Mouse (Mus musculus) adrenal gland, postnatal 14 days (tissue): ENCODE measurements around the gene Phyhd1. TPM values are rescaled to one million over a fixed set of nuclear protein-coding genes. Genes with fewer than 3 reads are reported as not detected.

Experiments
- DNase-seq: peaks from one replicate; pipeline ENCODE4 v3.0.0; 2021; ENCODE audit warnings: mixed read lengths
- long read RNA-seq, 2 experiments: library from polyadenylated mRNA; stranded (forward); transcript quantifications; one replicate each; pipeline ENCODE4 v2.0.0; 2021
- total RNA-seq: library from RNA; stranded (reverse); gene quantifications from 2 replicates; pipeline ENCODE4 v1.2.3, GENCODE M21; 2021

Gene Phyhd1
- 19.8 and 20.4 TPM in 2 replicates for total RNA-seq
- long read RNA-seq, experiment 1, partial matches to known transcripts: 1 of 6 reads
- long read RNA-seq, experiment 1, other reads (novel, unspliced or antisense): 3 of 6 reads
- long read RNA-seq, experiment 2, partial matches to known transcripts: 6 of 12 reads
- long read RNA-seq, experiment 2, other reads (novel, unspliced or antisense): 4 of 12 reads

GRCm38 (mm10) chr2:30265767-30266253 is at the start of gene Phyhd1:
TSS of gene Phyhd1 (plus strand) at chr2:30266203.
- peak; percentile 86 for DNase-seq

DNA sequence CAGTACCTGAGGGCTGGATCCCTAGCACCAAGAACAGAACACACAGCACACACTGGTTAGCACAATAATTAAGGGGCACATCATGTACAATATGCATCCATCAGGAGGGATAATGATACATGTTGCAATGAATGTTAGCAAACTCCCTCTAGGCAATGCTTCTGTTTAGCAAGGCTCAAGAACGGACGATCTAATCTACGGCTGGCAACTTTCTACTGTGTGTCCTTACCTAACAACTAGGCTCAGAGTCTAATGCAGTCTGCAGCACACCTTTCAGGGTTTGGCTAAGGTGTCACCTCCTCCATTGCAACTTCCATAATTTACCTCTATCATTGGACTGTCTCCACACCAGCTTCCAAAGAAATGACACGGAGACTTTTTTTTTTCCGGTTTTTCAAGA is 49.7 kb upstream of the Phyhd1 start:
- DNase-seq: no peak

DNA sequence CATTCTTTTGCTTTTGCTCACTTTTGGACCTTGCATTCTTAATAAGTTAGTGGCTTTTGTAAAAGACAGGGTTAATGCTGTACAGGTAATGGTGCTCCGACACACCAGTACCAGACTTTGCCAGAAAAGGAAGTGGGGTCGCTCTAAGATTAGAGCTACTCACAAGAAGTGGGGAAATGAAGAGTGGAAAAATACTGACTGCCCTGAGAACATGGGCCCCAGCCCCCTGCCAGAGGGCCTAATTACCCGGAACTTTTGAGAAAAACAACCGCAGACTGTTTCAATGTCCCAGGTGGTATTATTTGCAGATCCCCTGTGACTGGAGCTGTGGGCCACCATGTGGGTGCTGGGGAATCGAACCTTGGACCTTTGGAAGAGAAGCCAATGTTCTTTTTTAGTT is 30.4 kb upstream of the Phyhd1 start:
- peak; percentile 2 for DNase-seq

DNA sequence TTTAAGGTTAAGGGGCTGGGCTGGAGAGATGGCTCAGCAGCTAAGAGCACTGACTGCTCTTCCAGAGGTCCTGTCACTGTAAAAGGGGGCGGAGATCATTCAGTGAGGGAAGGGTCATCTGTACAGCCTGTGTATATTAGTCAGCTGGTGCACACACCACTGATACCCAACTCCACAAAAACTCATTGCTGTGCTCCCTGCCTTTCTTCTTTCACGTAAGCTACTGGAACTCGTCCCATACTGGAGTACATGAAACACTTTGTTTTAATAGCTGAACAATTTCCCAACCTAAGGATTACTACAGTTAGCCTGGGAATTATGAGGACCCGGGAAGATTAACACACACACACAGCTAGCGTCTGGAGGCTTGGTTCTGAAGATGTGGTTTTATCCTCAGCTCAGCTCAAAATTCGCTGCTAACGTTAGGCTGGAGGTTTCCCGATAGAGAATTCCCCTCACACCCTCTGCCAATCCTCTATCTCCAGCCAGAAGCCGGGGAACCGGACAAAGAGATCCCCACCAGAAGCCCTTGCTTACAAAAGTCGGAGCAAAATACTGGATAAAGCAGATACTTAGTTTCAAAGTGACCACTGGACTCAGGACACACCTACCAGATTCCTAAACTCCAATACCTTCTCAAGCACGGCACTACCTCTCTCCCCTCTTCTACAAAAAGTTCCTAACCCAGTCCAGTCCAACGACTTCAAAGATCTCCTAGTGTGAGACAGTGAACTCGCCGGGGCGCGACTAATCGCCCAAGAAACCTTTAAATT is 29.4 kb upstream of the Phyhd1 start:
- peak; percentile 29 for DNase-seq

- peak; percentile 100 for DNase-seq
These were observed 28.7 kb upstream of the Phyhd1 start, which contains the start of gene Lrrc8a for GRCm38 (mm10) chr2:30237199-30237880. TSS of gene Lrrc8a (plus strand) at chr2:30237715.

- DNase-seq: peak; percentile 88
These were observed 28.1 kb upstream of the Phyhd1 start for GRCm38 (mm10) chr2:30237881-30238280.

DNA sequence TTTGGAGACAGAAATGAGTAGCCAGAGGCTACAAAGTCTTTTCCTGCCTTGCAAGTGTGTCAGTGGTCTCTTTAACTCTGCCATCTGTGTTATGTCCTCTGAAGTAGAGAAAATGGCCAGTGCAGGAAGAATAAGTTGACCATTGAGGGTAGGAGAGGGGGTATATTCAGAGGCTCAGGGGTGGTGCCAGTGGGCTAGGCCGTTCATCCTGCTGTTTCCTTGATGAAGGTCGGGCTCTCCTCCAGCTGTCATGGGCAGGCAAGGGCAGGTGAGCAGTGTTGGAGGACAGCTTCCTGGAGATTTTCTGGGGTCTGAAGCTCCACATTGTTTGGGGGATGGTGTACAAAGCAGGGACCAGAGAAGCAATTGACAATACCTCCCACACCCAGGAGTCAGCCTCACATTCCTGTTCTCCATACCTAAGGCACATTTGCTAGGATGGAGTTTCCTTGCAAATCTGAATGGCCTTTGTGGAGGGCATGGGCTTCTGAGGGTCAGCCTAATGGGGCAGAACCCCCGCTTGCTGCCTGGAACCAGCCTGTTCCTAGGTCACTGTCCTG is 27.0 kb upstream of the Phyhd1 start:
- peak; percentile 6 for DNase-seq

DNA sequence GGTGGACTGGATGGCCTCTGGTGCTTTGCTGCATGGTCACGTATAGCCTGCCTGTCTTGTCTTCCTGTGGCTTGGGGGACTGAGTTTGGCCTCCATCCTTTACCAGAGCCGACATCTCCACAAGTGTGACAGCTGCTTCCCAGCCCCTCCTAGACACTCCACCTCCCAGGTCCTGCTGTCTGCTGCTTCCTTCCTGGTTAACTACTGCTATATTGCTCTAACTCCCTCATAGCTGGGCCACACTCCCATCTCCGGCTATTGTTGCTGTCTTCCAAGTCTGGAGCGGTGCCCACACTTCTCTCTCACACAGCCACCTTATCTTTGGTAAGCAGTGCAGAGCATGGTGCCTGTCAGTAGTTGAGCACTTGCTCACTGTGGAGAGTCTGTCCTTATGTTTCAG is 26.2 kb upstream of the Phyhd1 start:
- peak; percentile 52 for DNase-seq

GRCm38 (mm10) chr2:30240267-30240666 is 25.7 kb upstream of the Phyhd1 start, which contains the start of gene Gm28035:
TSS of gene Gm28035 (plus strand) at chr2:30240567.
- DNase-seq: no peak

DNA sequence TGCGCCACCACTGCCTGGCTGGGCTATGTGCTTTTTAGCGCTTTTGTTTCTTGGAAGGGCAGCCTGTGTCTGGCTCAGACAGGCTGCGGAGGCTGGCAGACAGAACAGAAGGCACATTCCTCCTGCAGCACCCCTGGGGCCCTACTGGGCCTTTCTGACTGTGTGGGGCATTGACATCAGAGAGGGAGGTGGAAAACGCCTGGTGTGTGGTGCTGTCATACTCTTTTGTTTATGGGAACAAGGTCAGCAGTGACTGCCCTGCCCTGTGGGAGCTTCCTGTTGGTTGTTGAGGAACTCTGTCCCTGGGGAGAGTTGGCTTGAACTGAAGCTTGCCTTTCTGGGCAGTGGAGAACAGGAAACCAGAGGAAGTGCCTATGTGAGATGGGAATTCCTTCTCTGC is 23.5 kb upstream of the Phyhd1 start:
- peak; percentile 86 for DNase-seq

GRCm38 (mm10) chr2:30243391-30243790 is 22.6 kb upstream of the Phyhd1 start:
- DNase-seq: no peak

DNA sequence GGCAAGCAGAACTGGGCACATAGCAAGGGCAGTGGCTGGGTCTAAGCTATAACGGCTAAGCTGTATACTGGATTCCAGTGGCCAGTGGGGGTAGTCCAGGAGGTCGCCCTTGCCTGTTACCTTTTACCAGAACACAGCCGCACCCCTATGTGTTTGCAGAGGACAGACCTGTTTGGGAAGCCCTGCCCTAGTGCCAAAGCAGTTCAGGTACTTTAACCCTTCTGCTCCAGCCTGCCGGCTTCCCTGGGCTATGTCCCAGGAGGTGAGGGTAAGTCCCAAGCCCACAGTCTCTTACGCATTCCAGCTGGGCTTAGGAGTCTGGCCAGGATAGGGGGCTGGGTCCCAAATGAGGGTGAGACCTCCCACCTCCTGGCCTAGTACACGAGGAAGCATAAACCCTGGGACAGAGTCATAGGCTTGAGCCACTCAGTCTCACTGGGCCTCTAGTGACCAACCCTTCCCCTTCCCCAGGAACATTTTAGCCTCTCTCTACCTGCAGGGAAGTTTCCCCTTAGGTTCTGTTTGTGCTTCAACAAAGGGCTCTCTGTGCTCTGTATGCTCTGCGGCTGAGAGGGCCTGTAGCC is 21.3 kb upstream of the Phyhd1 start:
- no peak for DNase-seq

- DNase-seq: no peak
These were observed 19.0 kb upstream of the Phyhd1 start for GRCm38 (mm10) chr2:30247036-30247435.

DNA sequence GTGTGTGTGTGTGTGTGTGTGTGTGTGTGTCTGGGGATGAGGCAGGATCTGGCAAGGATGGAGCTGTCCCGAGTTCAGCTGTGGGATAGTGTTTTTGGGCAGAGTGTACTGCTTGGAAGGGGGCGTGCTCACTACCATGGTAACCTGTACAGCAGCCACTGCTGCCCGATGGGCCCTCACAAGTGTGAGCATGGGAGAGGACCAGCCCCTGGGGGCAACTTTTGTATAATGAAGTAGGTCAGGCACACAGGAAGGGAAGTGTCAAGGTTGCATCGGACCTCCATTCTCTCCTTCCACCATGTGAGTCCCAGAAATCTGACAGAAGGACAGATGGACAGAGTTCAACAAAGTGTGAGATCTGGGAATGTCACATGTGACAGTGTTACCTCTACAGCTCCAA is 18.3 kb upstream of the Phyhd1 start:
- no peak for DNase-seq

- DNase-seq: no peak
These were observed 16.8 kb upstream of the Phyhd1 start for GRCm38 (mm10) chr2:30249182-30249581.

DNA sequence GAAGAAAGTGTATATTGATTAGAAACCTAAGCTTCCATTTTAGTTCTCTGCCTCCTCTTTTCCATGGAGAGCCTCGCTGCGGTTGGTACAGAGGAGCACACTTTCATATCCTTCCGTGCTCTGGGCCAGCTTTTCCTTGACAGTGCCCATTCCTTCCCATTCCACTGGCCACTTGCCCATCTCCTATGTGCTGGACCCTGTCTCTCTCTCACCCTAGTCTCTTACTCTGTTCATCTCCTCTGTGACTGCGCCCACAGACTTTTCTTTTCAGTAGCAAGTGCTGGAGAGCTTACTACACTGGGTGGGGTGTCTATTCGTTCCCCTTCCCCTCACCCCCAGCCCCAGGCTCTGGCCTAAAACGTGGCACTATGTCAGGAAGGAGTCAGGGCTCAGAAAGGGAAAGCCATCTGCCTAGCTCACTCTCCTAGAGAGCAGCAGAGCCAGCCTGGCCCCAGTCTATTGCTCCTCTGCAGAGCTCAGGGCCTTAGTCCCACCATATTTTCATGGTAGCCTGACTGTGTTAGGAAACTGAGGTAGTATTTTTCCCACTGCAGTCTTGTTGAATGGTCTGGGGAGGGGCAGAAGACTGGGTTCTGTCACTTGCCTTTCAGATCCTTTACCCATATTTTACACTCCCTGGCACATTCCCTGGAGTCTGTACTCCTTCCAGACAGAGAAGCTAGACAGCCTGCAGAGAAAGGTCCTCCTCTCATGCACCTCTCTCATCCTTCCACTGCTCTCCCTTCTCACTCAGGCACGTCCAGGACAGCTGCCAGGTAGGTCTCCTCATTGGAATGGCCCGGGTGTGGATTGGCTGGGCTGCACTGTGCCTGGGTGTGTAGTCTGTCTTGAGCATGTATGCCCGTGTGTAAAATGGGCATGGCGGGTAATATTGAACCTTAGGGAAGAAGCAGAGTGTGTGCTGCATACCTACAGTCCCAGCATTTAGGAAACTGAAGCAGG is 15.6 kb upstream of the Phyhd1 start:
- no peak for DNase-seq

GRCm38 (mm10) chr2:30251417-30252104 is 14.4 kb upstream of the Phyhd1 start:
- DNase-seq: peak; percentile 71

DNA sequence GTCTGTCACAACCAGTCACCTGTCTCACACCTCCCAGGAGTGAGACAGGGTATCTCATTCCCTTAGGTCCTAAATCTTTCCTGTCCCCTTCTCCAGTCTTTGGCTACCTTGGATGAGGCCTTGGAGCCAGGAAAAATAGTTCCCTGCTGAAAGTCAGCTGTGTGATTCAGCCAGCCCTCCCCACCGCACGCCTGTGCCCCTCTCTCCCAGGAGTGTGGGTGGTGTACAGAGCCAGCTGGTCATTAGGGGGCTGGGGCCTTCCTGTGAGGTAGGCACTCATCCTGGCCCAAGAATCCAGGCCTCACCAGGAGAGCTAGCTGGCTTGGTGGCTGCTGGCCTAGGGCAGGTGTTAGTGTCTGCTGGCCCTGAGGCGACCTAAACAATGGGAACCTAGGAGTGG is 13.5 kb upstream of the Phyhd1 start:
- peak; percentile 66 for DNase-seq

DNA sequence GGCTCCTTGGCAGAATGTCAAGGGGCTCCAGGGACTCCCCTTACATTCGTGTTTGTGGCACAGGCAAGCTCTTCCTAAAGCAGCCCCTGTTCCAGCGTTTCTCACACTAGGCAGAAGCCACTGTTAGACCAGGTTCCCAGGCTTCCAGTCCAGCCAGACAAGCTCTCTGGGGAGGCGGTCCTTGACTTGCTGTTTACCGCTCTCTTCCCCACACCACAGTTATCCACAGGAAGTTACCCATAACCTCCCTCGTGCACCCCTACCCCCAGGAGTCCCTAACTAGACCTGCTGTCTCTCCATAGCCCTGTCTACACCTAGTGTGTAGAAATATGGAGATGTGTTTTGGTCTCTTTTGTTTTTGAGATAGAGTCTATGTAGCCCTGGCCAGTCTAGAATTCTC is 12.2 kb upstream of the Phyhd1 start:
- DNase-seq: no peak

DNA sequence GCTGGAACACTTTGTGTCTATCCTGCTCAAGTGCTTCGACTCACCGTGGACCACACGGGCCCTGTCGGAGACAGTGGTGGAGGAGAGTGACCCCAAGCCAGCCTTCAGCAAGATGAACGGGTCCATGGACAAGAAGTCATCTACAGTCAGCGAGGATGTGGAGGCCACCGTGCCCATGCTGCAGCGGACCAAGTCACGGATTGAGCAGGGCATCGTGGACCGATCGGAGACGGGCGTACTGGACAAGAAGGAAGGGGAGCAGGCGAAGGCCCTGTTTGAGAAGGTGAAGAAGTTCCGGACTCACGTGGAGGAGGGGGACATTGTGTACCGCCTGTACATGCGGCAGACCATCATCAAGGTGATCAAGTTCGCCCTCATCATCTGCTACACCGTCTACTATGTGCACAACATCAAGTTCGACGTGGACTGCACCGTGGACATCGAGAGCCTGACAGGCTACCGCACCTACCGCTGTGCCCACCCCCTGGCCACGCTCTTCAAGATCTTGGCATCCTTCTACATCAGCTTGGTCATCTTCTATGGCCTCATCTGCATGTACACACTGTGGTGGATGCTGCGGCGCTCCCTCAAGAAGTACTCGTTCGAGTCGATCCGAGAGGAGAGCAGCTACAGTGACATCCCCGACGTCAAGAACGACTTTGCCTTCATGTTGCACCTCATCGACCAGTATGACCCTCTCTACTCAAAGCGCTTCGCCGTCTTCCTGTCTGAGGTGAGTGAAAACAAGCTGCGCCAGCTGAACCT is 10.2 kb upstream of the Phyhd1 start:
- DNase-seq: no peak
